Mouse (Mus musculus) adrenal gland, postnatal 10 days (tissue): ENCODE measurements around the gene Nans. TPM values are rescaled to one million over a fixed set of nuclear protein-coding genes. Genes with fewer than 3 reads are reported as not detected.

Experiments
- DNase-seq: peaks from one replicate; pipeline ENCODE4 v3.0.0; 2021; ENCODE audit warnings: mixed read lengths
- long read RNA-seq, 2 experiments: library from polyadenylated mRNA; stranded (forward); transcript quantifications; one replicate each; pipeline ENCODE4 v2.0.0; 2021
- total RNA-seq, 2 experiments: library from RNA; stranded (reverse); gene quantifications; 2 replicates each; pipeline ENCODE4 v1.2.3; 2021

Gene Nans
- 10 to 100 TPM; 38.3 to 41.0 TPM for total RNA-seq
- long read RNA-seq, experiment 1, transcript Nans-201 (6 exons, 2,179 nt), result major isoform, 55 of 67 reads
- long read RNA-seq, experiment 1, partial matches to known transcripts, result 10 of 67 reads
- long read RNA-seq, experiment 1, other reads (novel, unspliced or antisense), result 2 of 67 reads
- long read RNA-seq, experiment 2, transcript Nans-201 (6 exons, 2,179 nt), result major isoform, 26 of 30 reads
- long read RNA-seq, experiment 2, partial matches to known transcripts, result 2 of 30 reads
- long read RNA-seq, experiment 2, other reads (novel, unspliced or antisense), result 2 of 30 reads

DNA sequence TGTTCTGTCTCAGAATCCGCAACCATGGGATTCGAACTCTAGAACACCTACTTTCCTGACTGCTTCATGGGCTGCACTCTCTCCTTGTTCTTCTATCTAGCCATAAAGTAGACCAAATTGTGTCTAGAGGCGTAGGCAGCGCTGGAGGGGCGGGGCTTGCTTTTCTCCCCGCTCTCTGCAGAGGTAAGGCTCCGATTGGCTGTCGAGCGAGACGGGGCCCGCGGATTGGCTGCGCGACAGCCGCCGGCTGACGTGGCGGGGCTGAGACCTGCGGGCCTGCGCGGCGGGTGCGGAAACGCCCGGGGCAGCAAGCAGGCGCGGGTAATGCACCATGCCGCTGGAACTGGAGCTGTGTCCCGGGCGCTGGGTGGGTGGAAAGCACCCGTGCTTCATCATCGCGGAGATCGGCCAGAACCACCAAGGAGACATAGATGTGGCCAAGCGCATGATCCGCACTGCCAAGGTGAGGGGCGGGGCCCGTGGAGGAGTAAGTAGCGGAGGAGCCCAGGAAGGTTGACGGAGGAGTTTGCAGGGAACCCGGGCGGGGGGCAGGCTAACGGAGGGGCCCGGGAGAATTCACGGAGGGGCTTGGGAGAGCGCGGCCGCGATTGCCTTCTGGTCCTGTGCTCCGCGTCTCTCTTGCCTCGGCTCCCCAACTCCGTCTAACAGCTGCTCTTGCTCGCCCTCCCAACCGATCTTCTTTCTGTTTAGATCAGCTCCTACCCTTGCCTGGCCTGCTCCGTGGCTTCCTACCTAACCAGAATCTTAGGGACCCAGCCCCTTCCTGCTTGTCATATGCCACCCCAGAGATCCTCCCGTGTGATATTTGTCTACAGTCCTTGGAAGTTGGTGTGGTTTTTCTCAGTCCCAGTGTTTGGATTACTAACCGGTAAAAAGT is at the start of gene Nans:
Nans (plus strand) TSS at position 221 of the 898 bp plus-strand sequence.
- peak; percentile 99 for DNase-seq

DNA sequence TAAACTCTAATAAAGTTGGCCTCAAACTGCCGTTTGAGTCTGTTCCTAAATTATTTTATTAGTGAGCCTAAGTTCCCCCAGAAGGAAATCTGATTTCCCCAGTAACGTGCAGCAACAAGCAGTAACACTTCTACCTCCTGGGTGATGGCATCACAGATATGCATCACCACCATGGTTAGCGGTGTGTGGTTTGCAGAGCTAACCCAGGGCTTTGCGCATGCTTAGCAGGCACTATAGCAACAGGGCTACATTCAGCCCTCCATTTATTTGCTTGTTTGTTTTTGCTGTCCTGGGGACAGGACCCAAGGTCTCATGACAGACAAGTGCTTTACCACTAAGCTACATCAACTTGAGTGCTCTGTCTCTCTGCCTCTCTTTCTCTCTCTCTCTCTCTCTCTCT is 46.5 kb upstream of the Nans start:
- no peak for DNase-seq

DNA sequence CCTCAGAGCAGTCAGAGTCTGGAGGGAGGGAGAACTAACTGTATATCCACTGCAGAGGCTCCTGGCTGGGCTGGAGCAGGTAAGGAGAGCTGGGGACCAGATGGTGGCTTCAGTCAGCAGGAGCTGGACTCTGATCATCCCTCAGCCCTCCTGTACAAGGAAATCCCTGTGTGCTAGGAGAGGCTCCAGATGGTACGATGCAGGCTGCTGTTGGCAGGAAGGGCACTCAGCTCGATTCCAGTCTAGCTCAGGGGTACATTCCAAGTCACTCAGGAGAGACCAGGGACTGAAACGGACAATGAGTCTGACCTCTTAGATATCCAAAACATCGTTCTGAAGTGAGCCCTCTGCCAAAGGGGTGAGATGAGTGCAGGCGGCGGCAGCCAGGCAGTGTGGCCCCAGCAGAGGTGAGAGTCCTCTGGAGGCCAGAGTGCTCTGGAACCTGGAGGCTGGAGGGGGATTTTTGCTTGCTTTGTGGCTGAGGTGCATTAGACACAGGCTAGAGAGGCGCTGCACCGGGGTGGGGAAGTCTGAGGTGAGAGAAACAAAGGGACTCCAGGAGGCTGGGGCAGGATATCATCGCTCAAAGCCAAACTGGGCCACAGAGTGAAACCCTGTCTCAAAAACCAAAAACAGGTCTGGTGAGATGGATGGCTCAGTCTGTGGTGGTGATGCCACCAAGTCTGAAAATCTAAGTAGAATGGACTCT is 43.7 kb upstream of the Nans start:
- DNase-seq, result no peak

DNA sequence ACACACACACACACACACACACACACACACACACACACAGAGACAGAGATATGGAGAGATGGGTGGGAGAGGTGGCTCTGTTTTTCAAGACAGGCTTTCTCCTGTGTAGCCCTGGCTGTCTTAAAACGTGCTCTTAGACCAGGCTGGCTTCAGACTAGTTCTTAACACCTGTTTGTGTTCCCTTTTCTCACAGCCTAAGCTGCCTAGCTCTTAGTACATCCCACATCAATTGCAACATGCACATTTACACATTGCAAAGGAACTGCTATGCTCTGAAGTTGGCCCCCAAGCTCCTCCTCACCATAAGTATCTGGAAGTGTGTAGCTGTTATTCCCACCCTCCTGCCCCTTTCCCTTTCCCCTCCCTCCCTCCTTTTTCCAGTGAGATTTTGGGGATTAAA is 41.6 kb upstream of the Nans start:
- no peak for DNase-seq

DNA sequence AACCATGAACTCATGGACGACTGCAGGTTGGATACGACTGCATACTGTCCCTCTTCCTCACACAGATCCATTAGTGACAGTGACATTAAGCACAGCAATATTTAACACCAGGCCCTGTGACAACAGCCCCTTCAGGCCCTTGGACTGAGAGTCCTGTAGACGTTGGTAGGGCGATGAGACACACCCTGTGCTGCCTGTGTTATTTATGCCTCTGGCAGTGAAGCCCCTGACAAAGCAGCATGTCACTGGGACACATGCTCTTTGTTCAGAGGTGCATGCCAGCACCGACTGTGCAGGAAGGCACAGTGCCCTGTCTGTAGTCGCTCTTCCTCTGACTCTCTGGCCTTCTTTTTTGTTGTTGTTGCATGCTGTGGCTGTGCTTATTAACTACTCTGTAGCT is 40.2 kb upstream of the Nans start:
- no peak for DNase-seq

DNA sequence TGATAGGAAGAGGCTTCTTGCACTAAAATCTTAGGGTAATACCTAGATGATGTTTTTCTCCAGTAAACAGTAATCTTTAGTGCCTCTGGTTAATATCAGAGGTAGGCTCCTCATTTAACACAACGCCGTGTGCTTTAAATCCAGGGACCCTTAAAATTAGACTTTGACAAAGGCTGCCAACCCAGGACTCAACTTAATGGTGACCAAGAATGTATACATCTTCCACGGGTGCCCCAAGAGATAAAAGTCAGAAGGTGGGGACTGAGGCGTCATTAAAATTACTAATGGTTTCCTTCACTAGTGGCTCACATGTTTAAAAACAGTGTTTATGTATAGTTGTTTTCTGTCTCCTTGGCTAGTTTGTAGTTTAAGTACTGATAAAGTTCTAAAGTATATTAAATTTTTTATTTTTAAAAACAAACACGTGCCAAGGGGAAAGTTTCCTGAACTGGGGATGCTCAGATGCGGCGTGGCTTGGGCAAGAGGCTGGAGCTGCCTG is 39.0 kb upstream of the Nans start:
- DNase-seq, result no peak

DNA sequence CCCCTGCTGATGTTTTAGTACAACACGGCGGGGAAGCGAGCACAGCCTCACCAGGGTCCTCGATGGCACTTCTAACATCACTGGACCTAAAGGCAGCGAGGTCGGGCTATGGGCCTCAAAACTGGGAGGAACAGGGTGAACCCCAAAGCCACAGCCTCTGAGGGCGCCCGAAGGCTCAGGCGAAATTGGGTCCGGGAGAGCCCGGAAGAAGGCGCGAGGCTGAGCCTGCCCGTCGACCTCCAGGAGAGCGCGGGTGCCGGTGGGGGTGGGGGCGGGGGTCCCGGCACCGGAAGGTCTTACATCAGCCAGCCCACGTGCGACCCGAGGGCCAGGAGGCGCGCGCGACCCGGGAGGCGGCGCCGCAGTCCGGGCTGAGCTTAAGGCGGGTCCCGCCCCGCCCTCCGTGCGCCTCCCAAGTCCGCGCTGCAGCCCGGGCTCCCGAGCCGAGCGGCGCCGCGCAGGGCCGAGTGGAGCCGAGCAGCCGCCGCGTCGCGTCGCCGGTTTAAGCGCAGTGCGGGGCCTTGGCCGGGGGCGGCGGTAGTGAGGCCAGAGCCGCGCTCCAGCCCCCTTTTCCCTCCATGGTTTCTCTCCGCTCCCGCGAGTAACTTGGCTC is 38.4 kb upstream of the Nans start, which contains the start of gene Anp32b:
Anp32b (plus strand) TSS at position 384 of the 613 bp plus-strand sequence.
- peak; percentile 97 for DNase-seq

DNA sequence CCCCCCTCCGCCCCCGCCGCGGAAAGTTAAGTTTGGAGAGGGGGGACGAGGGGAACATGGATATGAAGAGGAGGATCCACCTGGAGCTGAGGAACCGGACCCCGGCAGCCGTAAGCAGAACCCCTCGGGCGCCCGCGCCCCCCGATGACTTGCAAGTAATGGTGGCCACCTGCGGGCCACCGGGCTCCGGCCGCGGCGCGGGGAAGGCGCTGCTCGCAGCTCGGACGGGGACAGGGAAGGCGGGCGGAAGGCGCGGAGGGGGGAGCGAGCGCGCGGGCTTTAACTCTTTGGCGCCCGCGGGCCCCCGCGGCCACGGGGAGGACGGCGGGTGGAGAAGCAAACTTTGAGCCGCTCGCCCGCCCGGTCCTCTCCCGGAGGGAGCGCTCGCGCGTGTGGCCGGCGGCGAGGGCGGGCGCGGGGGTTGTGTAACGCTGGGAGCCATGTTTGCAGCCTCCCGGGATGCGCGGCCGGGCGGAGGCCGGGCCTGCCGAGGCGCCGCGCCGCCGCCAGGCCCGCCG is 37.7 kb upstream of the Nans start:
- DNase-seq, result peak; percentile 83

DNA sequence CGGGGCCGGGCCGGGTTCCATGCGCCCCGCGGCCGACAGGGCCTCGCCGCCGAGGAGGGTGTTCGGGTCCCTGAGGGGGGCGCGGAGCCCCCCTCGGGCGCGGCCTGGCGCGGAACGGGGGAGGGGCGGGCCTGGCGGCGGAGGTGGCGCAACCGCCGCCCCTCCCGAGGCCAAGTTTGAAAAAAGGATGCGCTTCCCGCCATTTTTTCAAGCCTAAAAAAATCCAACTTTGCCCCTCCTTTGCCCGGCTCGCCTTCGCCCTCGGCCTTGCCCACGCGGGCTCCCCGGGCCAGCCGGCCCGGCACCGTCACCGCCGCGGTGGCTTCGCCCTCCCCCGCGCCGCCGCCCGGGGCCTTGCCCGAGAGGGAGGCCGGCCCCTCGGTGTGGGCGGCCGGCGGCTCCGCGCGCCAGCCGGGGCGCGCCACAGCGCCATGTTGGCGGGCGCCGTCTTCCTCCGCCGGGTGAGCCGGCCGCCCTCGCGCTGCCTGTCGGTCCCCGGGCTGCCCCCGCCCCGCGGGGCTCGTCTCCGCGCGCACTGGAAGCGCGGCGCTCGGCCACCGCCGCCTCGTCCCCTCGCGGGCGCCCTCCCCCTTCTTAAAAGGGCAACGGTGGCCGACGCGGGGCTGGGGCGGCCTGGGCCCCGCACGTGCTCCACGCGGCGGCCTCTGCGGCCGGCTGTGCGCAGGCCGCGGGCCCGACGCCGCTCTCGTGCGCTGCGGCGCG is 37.1 kb upstream of the Nans start:
- peak; percentile 82 for DNase-seq

DNA sequence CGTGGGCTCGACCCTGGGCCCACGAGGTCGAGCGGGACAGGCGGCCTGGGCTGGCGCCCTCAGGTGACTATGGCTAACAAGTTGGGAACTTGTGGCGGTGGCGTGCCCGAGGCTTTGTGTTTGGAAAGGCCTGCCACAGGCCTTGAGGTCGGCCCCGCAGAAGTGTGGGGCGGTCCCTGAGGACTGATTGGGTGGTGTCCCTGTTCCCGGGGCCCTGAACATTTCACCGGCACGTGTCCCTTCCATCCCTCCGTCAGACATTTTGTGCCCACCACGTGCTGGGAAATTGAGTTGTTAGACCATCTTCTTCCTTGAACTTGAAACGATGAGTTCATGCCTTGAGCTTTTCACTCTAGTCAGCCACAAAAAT is 36.6 kb upstream of the Nans start:
- DNase-seq, result peak; percentile 75

DNA sequence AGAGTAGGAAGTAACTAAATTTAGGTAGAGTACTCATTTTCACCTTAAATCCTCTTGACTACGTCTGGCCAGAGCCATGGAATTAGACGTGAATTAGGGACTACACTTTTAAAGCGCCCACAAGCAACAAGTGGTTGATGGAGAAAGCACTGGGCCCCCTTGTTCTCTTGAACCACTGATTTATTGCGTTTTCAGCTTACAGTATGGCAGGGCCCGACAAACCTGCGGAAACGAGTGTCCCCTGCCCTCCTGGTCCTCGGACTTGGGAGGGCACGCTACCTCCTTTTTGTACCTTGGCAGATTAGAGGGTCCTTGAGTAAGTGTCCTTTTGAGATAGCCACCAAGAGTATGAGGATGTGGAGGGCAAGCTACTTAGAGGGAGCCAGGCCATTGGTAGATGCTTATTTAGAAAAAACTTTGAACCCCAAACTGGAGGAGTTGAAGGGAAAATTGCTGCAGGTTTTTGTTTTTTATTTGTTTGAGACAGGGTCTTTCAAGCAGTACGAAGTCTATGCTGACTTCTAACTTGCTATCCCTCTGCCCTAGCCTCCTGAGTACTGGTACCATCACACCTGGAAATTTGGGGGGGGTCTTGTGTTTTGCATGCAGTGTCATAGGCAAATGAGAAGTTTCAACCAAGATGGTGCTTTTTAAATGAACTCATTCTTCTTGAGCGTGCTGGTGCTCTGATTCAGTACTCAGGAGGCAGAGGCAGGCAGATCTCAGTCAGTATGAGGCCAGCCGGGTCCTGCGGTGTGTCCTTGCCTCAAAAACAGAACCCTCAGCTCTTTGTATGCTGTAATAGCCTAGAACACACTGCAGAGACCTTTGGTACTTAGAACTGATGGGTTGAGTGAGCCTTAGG is 36.0 kb upstream of the Nans start:
- no peak for DNase-seq

DNA sequence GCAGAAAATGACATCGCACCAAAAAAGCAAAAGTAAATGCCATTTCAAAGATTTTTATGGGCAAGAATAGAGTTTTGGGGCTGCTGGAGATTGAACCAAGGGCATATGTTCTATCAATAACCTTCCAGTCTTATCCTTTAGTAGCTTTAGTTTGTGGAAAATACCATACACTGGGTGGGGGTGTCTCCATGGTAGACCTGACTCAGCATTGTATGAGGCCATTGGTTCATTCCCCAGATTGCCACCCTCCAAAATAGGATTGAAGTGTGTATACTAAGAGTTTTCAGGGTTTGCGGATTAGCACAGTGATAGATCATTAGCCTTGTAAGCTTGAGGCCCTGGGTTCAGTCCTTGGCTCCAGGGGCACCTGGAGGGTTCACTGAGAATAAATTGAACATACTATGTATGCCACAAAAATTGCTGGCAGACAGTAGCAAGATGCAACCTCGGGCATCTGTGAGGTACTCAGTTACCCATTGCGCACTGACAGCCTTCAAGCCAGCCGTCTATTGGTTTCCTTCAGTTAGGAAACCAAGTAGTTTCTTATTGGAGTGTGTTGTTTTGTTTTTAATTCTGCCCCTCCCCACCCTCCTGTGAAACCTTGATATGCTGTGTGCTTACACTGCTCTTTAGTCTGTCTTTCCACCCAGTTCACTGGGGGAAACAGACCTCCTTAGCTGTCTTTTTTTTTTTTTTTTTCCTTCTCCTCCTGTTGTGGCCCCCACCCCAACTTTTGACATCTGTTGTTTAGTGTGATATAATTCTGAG is 34.8 kb upstream of the Nans start:
- no peak for DNase-seq

DNA sequence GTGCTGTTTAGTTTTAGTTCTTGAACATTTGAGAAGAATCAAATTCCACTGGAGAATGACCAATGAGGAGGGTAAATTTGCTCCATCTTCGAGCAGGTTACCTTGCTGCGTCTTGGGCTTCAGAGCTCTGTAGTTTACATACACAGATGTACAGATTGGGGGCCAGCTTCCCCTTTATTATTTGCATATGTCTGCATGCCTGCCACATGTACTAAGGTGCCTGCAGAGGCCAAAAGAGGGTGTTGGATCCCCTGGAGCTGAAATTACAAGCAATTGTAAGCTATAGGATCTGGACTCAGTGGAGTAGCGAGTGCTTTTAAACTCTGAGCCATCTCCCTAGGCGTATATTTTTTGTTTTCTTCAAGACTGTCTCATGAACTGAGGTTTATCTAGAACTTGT is 32.3 kb upstream of the Nans start:
- no peak for DNase-seq

DNA sequence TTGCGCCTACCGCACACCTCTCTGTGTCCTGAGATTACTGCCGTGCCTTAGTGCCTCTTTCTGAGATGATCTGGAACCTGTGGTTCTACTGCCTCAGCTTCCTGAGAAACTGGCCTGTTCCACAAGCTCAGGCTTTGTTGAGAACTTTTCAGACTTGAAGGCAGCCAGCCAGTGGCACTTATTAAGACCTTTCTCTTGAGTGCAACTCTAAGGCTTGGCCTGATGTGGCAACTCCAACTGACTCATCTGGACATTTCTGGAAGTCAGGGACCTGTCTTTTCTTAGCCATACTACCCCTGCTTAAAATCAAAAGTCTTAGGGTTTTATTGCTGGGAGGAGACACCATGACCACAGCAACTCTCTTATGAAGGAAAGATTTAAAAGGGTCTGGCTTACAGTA is 31.9 kb upstream of the Nans start:
- no peak for DNase-seq

DNA sequence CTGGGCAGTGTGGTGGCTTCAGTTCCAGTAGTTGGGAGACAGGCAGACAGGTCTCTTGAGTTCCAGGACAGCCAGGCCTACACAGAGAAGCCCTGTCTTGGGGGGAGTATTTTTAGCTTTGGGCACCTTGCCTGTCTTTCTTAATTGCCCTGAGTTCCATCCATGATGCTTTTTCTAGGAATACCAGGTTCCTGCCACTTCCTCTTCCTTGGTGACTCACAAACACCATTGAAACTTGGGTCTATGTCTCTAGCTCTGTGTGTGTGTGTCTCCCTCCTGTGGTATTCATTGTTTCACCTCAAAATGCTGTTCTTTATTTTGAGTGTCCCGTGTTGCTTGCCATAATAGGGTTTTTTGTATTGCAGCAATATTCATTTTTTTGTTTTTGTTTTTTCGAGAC is 30.6 kb upstream of the Nans start:
- DNase-seq, result no peak

DNA sequence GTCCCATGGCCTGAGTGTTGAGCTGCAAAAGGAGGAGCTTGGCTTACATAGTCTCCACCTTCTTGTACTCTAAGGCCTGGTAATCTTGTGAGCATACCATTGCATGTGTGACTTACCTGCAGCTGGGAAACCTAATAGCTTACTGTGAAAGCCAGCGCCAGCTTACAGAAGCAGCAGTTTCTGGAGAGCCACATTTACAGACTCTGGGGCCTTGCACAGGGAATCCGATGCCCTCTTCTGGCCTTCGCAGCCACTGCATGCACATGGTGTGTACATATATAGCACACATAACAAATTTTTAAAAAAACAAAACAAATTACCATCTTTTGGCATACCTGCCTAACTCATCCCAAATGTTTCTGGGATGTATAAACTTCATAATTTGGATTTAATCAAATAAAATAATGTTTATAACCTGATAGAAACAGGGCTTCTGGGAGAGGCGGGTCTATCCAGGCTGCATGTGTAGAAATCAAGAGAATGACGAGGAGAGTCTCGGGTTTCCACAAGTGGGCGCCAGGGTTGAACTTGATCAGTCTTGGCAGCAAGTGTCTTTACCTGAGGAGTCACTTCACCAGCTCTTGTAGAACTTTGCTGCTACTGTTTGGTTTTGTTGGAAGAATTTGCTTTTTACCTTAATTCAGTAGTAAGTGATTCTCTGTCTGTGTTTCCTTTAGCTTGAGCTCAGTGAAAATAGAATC is 25.8 kb upstream of the Nans start:
- peak; percentile 56 for DNase-seq

DNA sequence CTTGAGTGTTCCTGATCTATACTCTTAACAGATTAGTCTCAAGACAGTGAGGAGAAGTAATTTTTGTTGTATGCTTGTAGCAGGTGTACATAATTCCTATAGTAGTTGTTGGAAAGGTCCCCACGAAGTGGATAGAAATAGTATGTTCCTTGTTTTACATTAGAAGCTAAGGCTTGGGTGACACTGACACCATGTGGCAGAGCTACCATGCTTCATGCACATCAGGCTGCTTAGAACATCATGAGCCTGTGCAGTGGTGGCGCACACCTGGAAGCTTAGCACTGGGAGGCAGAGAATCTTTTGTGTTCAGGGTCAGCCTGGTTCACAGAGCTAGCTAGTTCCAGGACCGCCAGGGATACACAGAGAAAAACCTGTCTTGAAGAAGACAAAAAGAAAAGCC is 23.3 kb upstream of the Nans start:
- DNase-seq, result no peak

DNA sequence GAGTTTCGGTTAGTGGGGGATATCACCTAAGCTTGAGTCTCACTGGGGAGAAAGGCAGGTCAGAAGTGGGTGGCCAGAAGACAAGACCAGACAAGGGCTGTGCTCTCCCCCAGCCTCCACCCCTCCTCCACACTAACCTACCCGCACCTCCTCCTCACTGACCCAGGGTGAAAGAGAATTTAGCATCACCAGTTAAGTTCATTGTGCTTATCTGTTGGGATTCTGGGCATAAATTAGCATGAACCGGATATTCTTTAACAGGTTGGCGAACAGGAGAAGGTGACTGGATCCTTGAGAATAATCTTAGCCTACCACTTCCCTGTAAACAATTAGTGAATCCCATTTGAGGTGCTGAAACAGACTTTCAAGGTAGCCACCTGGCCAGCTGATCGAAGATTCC is 13.9 kb upstream of the Nans start:
- DNase-seq, result no peak

DNA sequence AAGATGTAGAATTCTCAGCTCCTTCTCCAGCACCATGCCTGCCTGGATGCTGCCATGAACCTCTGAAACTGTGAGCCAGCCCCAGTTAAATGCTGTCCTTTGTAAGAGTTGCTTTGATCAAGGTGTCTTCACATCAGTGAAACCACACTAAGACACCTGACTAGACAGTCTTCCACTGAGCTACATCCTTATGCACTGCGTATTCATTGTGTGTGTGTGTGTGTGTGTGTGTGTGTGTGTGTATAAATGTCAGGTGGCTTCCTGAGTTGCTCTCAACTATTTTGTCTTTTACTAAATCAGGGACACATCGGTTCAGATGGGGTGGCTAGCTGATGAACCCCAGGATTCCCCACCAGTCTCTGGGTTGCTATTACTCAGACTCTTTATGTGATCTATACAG is 10.0 kb upstream of the Nans start:
- no peak for DNase-seq
